Mouse (Mus musculus) intestine, postnatal 0 days (tissue): ENCODE results near the gene Rora. TPM values are rescaled to one million over a fixed set of nuclear protein-coding genes. Genes with fewer than 3 reads are reported as not detected.

Experiments
- ATAC-seq: fragments of 200-750 bp; cut with Nextera tagmentation; 2 replicates; pipeline ENCODE4 v1.8.0; 2017; ENCODE audit warnings: mild to moderate bottlenecking, moderate TSS enrichment, moderate library complexity
- H3K27ac ChIP-seq: fragments of 300-500 bp; sonication (generic); 2 replicates; pipeline ENCODE4 v1.5.1; 2014; ENCODE audit warnings: mild to moderate bottlenecking, low read depth, low read length, moderate library complexity
- H3K27me3 ChIP-seq: fragments of 300-500 bp; sonication (generic); replicated peaks from 2 replicates; pipeline ENCODE4 v1.6.1; 2014; ENCODE audit warnings: low read length, mixed read lengths; ENCODE audit not compliant: control insufficient read depth, insufficient read depth
- H3K36me3 ChIP-seq: fragments of 300-500 bp; sonication (generic); 2 replicates; pipeline ENCODE4 v1.6.1; 2014; ENCODE audit warnings: mild to moderate bottlenecking, moderate library complexity; ENCODE audit not compliant: control insufficient read depth, insufficient read depth
- H3K4me1 ChIP-seq: fragments of 300-500 bp; sonication (generic); replicated peaks from 2 replicates; pipeline ENCODE4 v1.6.1; 2014; ENCODE audit warnings: antibody characterized with exemption, low read length, mixed read lengths; ENCODE audit not compliant: control insufficient read depth, insufficient read depth
- H3K4me2 ChIP-seq: fragments of 300-500 bp; sonication (generic); replicated peaks from 2 replicates; pipeline ENCODE4 v1.6.1; 2014; ENCODE audit warnings: low read depth, mild to moderate bottlenecking, moderate library complexity
- H3K4me3 ChIP-seq: fragments of 300-500 bp; sonication (generic); 2 replicates; pipeline ENCODE4 v1.5.1; 2014; ENCODE audit warnings: low read depth, low read length
- H3K9ac ChIP-seq: fragments of 300-500 bp; sonication (generic); 2 replicates; pipeline ENCODE4 v1.6.1; 2014; ENCODE audit warnings: mild to moderate bottlenecking, low read depth, low read length
- H3K9me3 ChIP-seq: fragments of 300-500 bp; sonication (generic); 2 replicates; pipeline ENCODE4 v1.6.1; 2016; ENCODE audit warnings: mixed run types; ENCODE audit not compliant: control insufficient read depth
- CTCF ChIP-seq: sonication (generic); IDR thresholded peaks from 2 replicates; pipeline ENCODE4 v1.5.1; 2016; ENCODE audit warnings: low read depth, mild to moderate bottlenecking, control low read depth, antibody characterized with exemption, moderate library complexity
- WGBS: fragments of 180-500 bp; shearing (Covaris S2); extraction: QIAGEN DNeasy Blood & Tissue Kit; methylation state at CpG from one replicate; pipeline ENCODE4 v1.1.7; 2014; 5-methylcytosine and 5-hydroxymethylcytosine counted together
- polyA plus RNA-seq: library from polyadenylated mRNA; unstranded; fragments of >200 nt; fragmentation: Nextera tagmentation; extraction: Ambion mirVana; gene quantifications from 2 replicates; pipeline ENCODE4 v1.2.1, GENCODE M21; 2015

Rora gene
- polyA plus RNA-seq, 1 experiment from 2014 or later: 4.7 TPM

DNA sequence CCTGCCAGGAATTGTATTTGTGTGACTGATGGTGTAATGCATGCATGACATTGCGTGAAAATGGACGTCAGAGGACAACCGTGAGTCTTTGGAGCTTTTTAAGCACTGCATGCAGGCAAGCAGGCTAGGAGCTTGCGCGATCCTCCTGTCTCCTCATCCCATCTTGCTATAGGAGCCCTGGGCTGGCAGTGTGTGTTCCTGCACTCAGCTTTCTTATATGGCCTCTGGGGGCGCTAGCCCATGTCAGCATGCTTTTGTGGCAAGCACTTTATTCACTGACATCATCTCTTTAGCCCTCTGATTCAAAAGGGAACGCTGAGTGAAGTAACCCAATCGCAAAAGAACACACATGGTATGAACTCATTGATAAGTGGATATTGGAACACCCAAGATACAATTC is 105.7 kb downstream of the Rora start:
- no peak overlapping the region for H3K9ac ChIP-seq
- no peaks in the 10 kb centered on the region for H3K36me3 ChIP-seq
- H3K4me2 ChIP-seq: no peak overlapping the region
- no peak for ATAC-seq
- H3K27me3 ChIP-seq: no peaks in the 10 kb centered on the region
- H3K9me3 ChIP-seq: no peaks in the 10 kb centered on the region
- no peak overlapping the region for H3K27ac ChIP-seq
- 77% methylated on average over 8 of the region's 8 CpGs for WGBS
- H3K4me3 ChIP-seq: no peak overlapping the region
- TF ChIP-seq CTCF: peak; percentile 60
- no peaks in the 10 kb centered on the region for H3K4me1 ChIP-seq

DNA sequence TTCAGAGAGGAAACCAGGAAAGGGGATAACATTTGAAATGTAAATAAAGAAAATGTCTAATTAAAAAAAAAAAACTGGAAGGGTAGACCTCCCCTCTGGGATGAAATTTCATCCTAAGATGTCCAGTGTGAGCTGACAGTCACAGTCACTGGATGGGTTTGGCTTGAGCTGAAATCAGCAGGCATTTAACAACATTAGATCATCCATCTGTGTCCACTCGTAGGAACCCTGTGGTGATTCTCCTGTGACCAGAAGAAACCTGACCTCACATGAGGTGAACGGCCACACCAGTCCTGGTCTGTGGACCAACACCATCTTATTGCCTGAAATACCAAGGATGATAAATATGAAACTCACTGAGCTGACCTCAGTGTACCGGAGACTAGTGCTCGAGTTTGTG is 106.7 kb downstream of the Rora start:
- H3K9me3 ChIP-seq: no peaks in the 10 kb centered on the region
- WGBS: 83% methylated on average over 4 of the region's 4 CpGs
- TF ChIP-seq CTCF: no peak
- no peaks in the 10 kb centered on the region for H3K27me3 ChIP-seq
- no peak for ATAC-seq
- no peak overlapping the region for H3K9ac ChIP-seq
- no peak overlapping the region for H3K27ac ChIP-seq
- H3K36me3 ChIP-seq: no peaks in the 10 kb centered on the region
- H3K4me3 ChIP-seq: no peak overlapping the region
- no peak overlapping the region for H3K4me2 ChIP-seq
- no peaks in the 10 kb centered on the region for H3K4me1 ChIP-seq

DNA sequence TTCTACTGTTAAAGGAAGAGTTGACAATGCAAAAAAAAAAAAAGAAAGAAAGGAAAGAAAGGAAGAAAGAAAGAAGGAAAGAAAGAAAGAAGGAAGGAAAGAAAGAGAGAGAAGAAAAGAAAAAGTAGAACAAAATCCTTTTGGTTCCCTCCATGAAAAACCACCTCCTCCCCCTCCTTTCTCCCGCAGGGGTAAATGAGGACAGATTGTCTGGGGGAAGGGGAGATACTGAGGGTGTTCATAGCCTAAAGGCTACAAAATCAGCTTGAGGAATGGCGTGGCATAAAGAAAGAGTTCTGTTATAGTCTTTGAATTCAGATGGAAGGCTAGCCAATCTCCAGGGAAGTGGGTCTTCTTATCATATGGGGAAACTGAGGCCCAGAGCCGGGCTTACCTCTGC is 107.3 kb downstream of the Rora start:
- H3K36me3 ChIP-seq: no peaks in the 10 kb centered on the region
- H3K9me3 ChIP-seq: no peaks in the 10 kb centered on the region
- no peak overlapping the region for H3K4me2 ChIP-seq
- no peak for ATAC-seq
- H3K27ac ChIP-seq: no peak overlapping the region
- 72% methylated on average over 3 of the region's 3 CpGs for WGBS
- no peak overlapping the region for H3K9ac ChIP-seq
- no peak for TF ChIP-seq CTCF
- no peak overlapping the region for H3K4me3 ChIP-seq
- H3K27me3 ChIP-seq: no peaks in the 10 kb centered on the region
- H3K4me1 ChIP-seq: no peaks in the 10 kb centered on the region

- Histone ChIP-seq H3K9me3 (no peaks in the 10 kb centered on the region), H3K9ac (no peak overlapping the region), H3K4me1 (no peaks in the 10 kb centered on the region), H3K36me3 (no peaks in the 10 kb centered on the region), H3K27ac (no peak overlapping the region), H3K4me2 (no peak overlapping the region), H3K4me3 (no peak overlapping the region), H3K27me3 (no peaks in the 10 kb centered on the region)
- no peak for TF ChIP-seq CTCF
- ATAC-seq: no peak
- 48% methylated on average over 7 of the region's 7 CpGs for WGBS
Measured at GRCm38 (mm10) chr9:68761672-68762071, 108.1 kb downstream of the Rora start.

DNA sequence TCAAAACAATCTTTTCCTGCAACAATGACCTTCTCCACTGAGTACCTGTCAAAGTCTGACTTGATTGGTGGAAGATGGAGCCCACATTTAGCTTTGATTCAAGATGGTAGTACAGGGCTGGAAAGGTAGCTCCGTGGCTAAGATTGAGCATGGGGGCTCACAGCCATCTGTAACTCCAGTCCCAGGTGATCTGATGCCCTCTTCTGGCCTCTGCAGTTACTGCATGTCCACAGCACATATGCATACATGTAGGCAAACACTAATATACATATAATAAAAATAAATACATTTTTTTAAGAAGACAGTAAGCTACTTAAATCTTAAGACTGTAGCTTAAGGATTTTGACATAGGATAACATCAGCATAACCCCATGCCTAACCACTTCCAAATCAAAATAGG is 112.0 kb downstream of the Rora start:
- Histone ChIP-seq H3K4me1 (no peaks in the 10 kb centered on the region), H3K36me3 (no peaks in the 10 kb centered on the region), H3K4me3 (no peak overlapping the region), H3K9me3 (no peaks in the 10 kb centered on the region), H3K27me3 (no peaks in the 10 kb centered on the region), H3K9ac (no peak overlapping the region), H3K27ac (no peak overlapping the region), H3K4me2 (no peak overlapping the region)
- no peak for ATAC-seq
- 71% methylated on average over 1 of the region's 1 CpGs for WGBS
- 0 out of 2 replicates have a peak, but pooled peaks have one; percentile 36 for TF ChIP-seq CTCF

- Histone ChIP-seq H3K4me1 (no peaks in the 10 kb centered on the region), H3K36me3 (no peaks in the 10 kb centered on the region), H3K4me3 (no peak overlapping the region), H3K4me2 (no peak overlapping the region), H3K27me3 (no peaks in the 10 kb centered on the region), H3K9me3 (no peaks in the 10 kb centered on the region), H3K27ac (no peak overlapping the region), H3K9ac (no peak overlapping the region)
- ATAC-seq: no peak
- WGBS: 4% methylated on average over 1 of the region's 1 CpGs
- TF ChIP-seq CTCF: no peak
Measured at GRCm38 (mm10) chr9:68769638-68770037, 116.1 kb downstream of the Rora start.

DNA sequence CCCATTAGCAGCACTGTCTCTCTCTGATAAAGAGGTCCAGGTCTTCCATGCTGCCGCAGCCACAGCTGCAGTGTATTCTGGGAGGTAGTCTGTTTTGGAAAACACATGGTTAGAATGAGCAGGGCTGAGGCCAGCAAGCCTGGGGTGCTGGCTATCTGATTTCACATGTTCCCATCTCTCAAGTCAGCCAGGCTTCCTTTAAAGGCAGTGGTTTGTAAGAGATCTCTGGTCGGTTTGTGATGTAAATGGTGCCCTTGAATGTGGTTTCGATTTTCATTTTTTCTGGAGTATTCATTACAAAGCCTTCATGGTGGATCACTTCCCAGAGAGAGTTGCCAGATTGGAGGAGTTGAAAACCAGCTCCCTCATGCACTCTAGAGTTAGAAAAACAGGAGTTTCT is 117.8 kb downstream of the Rora start:
- 88% methylated on average over 3 of the region's 3 CpGs for WGBS

More for the DNA sequence above, 117.8 kb downstream of the Rora start:
- H3K27ac ChIP-seq: no peak overlapping the region
- no peaks in the 10 kb centered on the region for H3K36me3 ChIP-seq
- H3K4me2 ChIP-seq: no peak overlapping the region
- no peaks in the 10 kb centered on the region for H3K9me3 ChIP-seq
- no peaks in the 10 kb centered on the region for H3K27me3 ChIP-seq
- H3K9ac ChIP-seq: no peak overlapping the region
- TF ChIP-seq CTCF: no peak
- no peak overlapping the region for H3K4me3 ChIP-seq
- no peak for ATAC-seq
- no peaks in the 10 kb centered on the region for H3K4me1 ChIP-seq
